Mouse (Mus musculus) liver, adult 2 months (tissue): Measurements from ENCODE around the gene Dmd.

ENCODE experiments used
- CTCF ChIP-seq: fragments of 200-500 bp; IDR thresholded peaks from 2 replicates; pipeline ENCODE4 v1.5.1; 2011; ENCODE audit warnings: low read depth, low read length, control low read depth
- POLR2A ChIP-seq: fragments of 200-500 bp; IDR thresholded peaks from 2 replicates; pipeline ENCODE4 v1.6.1; 2011; ENCODE audit warnings: low read length, control low read depth; ENCODE audit not compliant: insufficient read depth; ENCODE audit errors: extremely low read depth

GRCm38 (mm10) chrX:84747683-84748082 is 1799.0 kb downstream of the Dmd start:
- TF ChIP-seq CTCF (no peak), POLR2A (no peak)
